Mouse (Mus musculus) mouse trophoblast stem cell (cell line): ENCODE results near the gene Unc13c.

Experiments
- in situ Hi-C, 2 experiments: fragments of 300-500 bp; cut with MseI, MboI; formaldehyde crosslinking; loops; 2 replicates in 1 of 2; 3 replicates in 1 of 2; pipeline ENCODE4 v1.15.1; 2025

Unc13c gene

GRCm38 (mm10) chr9:73968641-73969121, at the start of gene Unc13c:
Unc13c (minus strand) TSS chr9:73968966.
- in situ Hi-C loops = no loop called here

GRCm38 (mm10) chr9:74007976-74008686, 39.4 kb upstream of the Unc13c start:
- in situ Hi-C loops = no loop called here

DNA sequence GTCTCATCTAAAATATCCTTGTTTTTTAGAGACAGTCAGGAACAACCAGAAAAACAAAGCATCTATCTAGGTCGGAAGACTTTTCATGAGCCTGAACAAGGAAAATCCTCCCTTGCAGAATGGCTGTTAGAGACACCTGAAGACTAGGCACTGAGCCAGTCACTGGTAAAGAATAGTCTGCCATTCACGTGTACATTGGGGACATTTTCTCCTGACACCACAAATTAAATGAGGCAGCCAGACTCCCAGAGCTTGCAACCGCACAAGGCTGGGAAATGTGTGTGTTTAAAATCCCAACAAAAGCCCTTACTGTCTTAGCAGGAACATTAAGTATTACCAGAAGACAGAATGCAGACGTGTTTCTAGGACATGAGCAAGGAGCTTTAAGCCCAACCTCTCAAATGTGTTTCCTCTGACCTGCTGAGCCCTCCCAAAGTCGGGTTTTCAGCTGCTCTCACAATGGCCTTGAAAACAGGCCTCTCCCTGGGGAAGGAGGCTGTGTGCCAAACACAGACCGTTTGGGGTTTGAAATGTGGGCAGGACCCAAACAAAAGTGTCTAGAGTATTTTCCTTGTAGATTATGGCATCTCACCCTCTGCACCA, 33.7 kb upstream of the Unc13c start:
- in situ Hi-C loops = no loop called here

DNA sequence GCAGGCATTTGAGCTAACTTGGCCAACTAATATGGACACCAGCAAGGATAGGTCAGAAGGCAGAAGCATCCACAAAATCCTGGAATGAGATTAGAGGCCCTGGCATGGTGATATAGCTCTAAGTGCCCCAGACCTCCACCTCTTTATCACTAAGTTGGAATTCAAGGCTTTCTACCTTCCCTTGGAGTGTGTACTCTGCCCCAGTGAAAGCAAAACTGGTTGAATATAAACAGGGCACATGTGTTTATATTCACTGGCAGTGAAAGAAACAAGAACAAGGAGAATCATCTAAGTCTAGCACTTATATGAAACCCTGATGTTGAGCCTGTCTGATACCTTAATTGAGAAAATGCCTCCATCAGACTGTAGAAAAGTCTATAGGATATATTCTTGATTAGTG, 19.3 kb upstream of the Unc13c start:
- in situ Hi-C loops = loop anchor here (10.0 to 25.0 kb wide), 3 partner anchors 433 to 826 kb away; no protein-coding TSS in a partner anchor

- in situ Hi-C loops = loop anchor here (10.0 to 25.0 kb wide), 3 partner anchors 432 to 825 kb away; no protein-coding TSS in a partner anchor
Measured at GRCm38 (mm10) chr9:73987236-73987635, 18.5 kb upstream of the Unc13c start.

DNA sequence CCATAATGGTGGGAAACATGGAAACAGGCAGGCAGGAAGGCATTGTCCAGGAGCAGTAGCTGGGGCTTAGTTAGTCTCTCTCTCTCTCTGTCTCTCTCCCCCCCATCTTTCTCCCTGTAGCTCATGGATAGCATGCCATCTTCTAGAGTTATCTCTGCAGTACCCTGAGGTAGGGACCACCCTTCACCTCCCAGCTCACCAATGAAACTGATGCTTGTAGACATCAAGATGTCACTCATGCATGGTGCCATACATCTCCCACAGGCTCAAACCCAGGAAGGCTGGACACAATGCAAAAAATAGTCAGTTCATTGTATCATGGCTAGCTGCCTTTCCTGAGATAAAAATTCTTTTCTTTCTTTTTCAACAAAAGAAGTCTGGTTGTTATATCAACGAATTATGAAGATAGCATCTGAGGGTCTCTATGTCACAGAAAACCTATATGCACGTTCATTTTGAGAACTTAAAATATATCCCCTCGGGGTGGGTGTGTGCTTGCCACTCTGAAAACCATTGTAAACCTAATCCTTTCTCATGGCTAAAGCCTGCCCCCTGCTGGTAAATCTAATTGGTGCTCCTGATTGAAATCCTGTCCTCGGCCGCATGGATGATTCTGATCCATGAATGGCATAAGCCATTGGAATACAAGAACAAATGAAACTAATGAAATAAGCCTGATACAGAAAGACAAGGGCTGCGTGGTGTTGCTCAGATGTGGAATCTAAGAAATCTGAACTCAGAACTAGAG, 14.0 kb upstream of the Unc13c start:
- in situ Hi-C loops = loop anchor here (5.0 to 25.0 kb wide), 4 partner anchors 425 to 820 kb away; no protein-coding TSS in a partner anchor

DNA sequence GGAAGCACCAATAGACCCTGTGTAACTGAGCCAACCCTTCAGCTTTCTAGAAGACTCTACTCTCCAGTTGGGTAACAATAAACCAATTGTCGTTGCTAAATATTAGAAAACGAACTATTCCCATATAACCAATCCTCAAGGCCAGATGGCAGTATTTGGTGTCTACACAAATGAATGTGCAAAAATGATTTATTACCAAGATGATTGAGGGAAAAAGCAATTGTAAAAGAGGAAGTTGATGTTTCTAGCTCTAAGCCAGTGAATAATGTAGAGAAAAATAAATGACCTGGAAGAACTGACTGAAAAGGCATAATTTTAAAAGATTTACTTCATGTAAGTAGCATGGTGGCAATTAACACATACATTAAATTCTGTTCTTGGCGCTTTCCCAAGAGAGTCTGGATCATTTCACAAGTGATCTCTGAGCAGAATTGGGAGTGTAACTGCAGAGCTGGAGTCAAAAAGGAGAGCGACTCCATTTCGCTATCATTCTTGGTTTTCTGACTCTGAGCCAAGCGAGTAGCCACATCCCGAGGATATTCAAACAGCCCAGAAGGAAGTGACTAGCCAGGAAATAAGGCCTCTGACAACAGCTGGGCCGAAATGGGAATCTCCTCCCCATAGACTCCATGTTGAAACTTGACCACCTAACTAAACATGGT, 3.7 kb upstream of the Unc13c start:
- in situ Hi-C loops = no loop called here

DNA sequence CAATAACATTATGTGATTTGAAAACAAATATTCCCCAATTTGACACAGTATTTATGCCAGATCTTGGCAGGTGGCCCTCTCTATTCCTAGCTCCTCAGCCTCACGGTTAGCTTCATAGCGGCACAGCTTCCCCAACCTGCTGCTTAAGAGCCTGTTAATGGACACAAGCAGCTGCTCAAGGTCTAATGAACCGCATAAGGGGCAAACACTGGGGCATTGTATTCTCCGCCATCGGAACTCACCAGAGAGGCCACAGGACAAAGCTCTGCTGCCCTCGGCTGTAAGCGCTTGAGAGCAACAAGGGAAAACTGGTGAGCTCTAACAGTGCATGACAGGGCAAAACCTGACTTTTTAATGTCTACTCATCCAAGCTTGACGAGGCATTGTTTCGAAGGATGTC, 2.0 kb upstream of the Unc13c start:
- in situ Hi-C loops = no loop called here

DNA sequence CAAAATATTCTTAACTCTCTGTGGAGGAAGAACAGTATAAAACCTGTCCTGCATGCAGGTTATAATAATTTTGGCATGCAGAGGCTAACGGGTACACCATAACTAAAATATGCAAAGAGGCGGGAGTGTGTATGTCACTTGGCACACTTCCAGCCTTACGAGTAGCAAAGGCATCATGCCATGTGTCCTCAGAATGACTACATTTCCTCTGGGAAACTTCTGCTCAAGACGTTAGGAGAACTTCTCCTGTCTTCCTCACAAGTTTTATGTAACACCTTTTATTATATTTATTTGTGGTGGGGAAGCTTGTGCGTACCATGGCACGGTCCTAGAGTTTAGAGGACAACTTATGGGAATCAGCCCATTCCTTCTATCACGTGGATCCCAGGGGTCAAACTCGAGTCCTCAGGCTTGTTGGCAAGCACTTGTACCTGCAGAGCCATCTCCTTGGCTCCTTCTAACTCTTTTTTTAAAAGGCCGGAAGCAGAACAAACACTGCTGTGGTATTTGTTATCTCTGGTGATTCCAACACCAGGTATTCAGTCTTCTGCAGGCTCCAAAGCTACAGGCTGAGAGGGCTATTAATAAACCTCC, 3.3 kb downstream of the Unc13c start:
- in situ Hi-C loops = no loop called here

DNA sequence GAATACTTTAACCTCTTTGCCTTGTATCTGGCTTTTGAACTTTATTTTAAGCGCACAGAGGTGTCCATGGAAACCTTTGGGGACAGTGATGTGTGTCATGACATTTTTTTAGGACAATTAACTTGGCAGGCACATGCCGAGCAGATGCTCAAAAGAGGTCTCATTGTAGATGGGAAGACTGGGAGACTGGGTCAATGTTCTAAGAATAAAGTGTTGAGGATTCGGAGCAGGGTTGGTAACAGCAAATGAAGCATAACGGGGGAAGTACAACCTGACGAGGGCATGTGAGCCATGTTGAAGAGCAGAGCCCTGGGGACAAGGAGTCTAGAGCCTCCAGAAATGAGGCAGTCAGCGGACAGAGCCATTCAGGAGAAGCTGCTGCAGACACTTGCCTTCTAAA, 6.3 kb downstream of the Unc13c start:
- in situ Hi-C loops = no loop called here

- in situ Hi-C loops = no loop called here
Measured at GRCm38 (mm10) chr9:73952331-73952730, 16.4 kb downstream of the Unc13c start.

- in situ Hi-C loops = no loop called here
Measured at GRCm38 (mm10) chr9:73951586-73951985, 17.2 kb downstream of the Unc13c start.

- in situ Hi-C loops = no loop called here
Measured at GRCm38 (mm10) chr9:73934844-73935243, 33.9 kb downstream of the Unc13c start.

DNA sequence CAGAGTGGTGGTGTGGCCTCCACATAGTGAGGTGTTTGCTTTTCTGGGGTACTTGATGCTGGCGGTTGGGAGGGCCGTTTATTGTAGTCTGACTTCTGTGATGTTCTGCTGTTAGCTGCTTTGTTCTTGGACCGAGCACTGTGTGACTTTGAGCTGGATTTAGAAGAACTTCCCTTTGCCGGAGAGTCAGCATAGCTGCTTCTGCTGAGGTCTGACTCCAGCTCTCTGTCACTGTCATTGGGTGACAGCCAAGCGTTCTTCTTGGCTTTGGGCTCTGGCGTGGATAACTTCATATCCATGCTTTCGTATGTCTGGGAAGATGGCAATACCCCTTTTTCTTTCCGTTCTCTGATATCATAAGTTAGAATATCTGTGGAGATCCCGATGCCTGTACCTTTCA, 36.8 kb downstream of the Unc13c start:
- in situ Hi-C loops = no loop called here

GRCm38 (mm10) chr9:73927276-73927675, 41.5 kb downstream of the Unc13c start:
- in situ Hi-C loops = no loop called here

- in situ Hi-C loops = no loop called here
Measured at GRCm38 (mm10) chr9:73922449-73923115, 46.2 kb downstream of the Unc13c start.

DNA sequence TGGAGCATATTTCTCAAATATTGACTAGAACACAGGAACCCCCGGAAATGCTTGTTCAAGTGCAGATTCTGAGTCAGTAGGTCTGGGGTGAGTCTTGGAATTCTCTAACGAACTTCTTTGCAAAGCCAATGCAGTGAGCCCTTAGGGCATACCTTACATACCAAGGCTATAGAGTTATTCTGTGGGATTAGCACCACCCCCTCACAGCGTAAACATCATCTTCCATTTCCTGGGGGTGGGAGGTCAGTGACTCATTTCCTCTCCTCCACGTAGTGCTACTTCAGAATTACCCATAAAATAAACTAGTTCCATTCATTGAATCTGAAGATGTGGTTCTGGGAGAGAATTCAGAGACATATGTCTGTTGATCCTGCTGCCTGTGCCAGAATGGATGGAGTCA, 62.8 kb downstream of the Unc13c start:
- in situ Hi-C loops = no loop called here

- in situ Hi-C loops = no loop called here
Measured at GRCm38 (mm10) chr9:73898516-73898915, 70.2 kb downstream of the Unc13c start.

GRCm38 (mm10) chr9:73896210-73896609, 72.6 kb downstream of the Unc13c start:
- in situ Hi-C loops = no loop called here

DNA sequence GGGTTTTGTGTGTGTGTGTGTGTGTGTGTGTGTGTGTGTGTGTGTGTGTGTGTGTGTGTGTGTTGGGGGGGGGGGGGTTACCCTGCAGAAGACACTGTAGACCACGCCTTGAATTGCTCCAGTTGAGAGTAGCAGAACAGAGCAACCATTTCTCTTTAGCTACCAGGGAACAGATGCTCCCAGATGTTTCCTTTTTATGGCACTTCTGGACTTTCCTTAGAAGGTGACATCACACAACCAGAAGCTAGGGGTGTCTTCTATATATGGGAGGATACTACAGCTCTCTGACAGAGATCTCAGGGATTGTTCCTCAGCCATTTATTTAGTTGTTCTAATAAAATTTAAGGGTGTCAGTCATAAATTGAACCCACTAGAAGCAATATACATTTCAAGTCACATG, 85.2 kb downstream of the Unc13c start:
- in situ Hi-C loops = no loop called here

- in situ Hi-C loops = no loop called here
Measured at GRCm38 (mm10) chr9:73883143-73883542, 85.6 kb downstream of the Unc13c start.
